Mouse (Mus musculus) embryonic facial prominence, embryonic 10.5 days (tissue): Measurements from ENCODE around the gene Ksr1. TPM values are rescaled to one million over a fixed set of nuclear protein-coding genes. Genes with fewer than 3 reads are reported as not detected.
A peak's percentile ranks its signal among the peaks of the same experiment; 100 is the strongest.

Experiments used
- DNase-seq: peaks from one replicate; pipeline ENCODE4 v3.0.0-alpha.2; 2017; ENCODE audit warnings: low spot score
- H3K27ac ChIP-seq: fragments of 300-500 bp; sonication (generic); replicated peaks from 2 replicates; pipeline ENCODE4 v1.5.1; 2016; ENCODE audit warnings: mild to moderate bottlenecking
- H3K27me3 ChIP-seq: fragments of 300-500 bp; sonication (generic); replicated peaks from 2 replicates; pipeline ENCODE4 v1.6.1; 2016; ENCODE audit warnings: low read depth, mild to moderate bottlenecking; ENCODE audit not compliant: poor library complexity, severe bottlenecking
- H3K36me3 ChIP-seq: fragments of 300-500 bp; sonication (generic); replicated peaks from 2 replicates; pipeline ENCODE4 v1.6.1; 2016; ENCODE audit warnings: mild to moderate bottlenecking, moderate library complexity
- H3K4me1 ChIP-seq: fragments of 300-500 bp; sonication (generic); 2 replicates; pipeline ENCODE4 v1.6.1; 2016
- H3K4me3 ChIP-seq: fragments of 300-500 bp; sonication (generic); 2 replicates; pipeline ENCODE4 v1.5.1; 2016; ENCODE audit warnings: mild to moderate bottlenecking, moderate library complexity
- H3K9me3 ChIP-seq: fragments of 300-500 bp; sonication (generic); 2 replicates; pipeline ENCODE4 v1.6.1; 2016; ENCODE audit warnings: mild to moderate bottlenecking
- WGBS: fragments of 180-500 bp; shearing (Covaris S2); methylation state at CpG from one replicate; pipeline ENCODE4 v1.1.7; 2016; 5-methylcytosine and 5-hydroxymethylcytosine counted together
- polyA plus RNA-seq: library from polyadenylated mRNA; unstranded; fragments of >200 nt; fragmentation: Nextera tagmentation; extraction: Ambion mirVana; gene quantifications from 2 replicates; pipeline ENCODE4 v1.2.1, GENCODE M21; 2016

Gene Ksr1
- polyA plus RNA-seq, 1 experiment from 2014 or later, result 1.5 TPM

- Histone ChIP-seq H3K36me3 (no peaks in the 10 kb centered on the region), H3K27ac (0 out of 2 replicates have a peak overlapping the region, but pooled peaks have one; percentile 19), H3K9me3 (no peaks in the 10 kb centered on the region), H3K4me1 (peaks cover 36% of the 10 kb centered on the region), H3K27me3 (no peaks in the 10 kb centered on the region), H3K4me3 (no peak overlapping the region)
- DNase-seq, result no peak
- 74% methylated on average over 11 of the region's 11 CpGs for WGBS
Measured at GRCm38 (mm10) chr11:79083018-79083441, 63.2 kb downstream of the Ksr1 start.

- no peak for DNase-seq
- Histone ChIP-seq H3K4me3 (no peak overlapping the region), H3K27me3 (no peaks in the 10 kb centered on the region), H3K4me1 (peaks cover 32% of the 10 kb centered on the region), H3K36me3 (no peaks in the 10 kb centered on the region), H3K9me3 (no peaks in the 10 kb centered on the region), H3K27ac (peak overlapping the region; percentile 24)
- WGBS, result 74% methylated on average over 16 of the region's 16 CpGs
Measured at GRCm38 (mm10) chr11:79080965-79081891, 65.0 kb downstream of the Ksr1 start.

GRCm38 (mm10) chr11:79080081-79080480 is 66.1 kb downstream of the Ksr1 start:
- WGBS, result 88% methylated on average over 6 of the region's 6 CpGs
- no peaks in the 10 kb centered on the region for H3K9me3 ChIP-seq

GRCm38 (mm10) chr11:79076484-79076883 is 69.7 kb downstream of the Ksr1 start:
- 84% methylated on average over 12 of the region's 12 CpGs for WGBS
- peaks cover 27% of the 10 kb centered on the region for H3K4me1 ChIP-seq
- no peaks in the 10 kb centered on the region for H3K27me3 ChIP-seq
- no peak overlapping the region for H3K4me3 ChIP-seq
- H3K27ac ChIP-seq, result 0 out of 2 replicates have a peak overlapping the region, but pooled peaks have one; percentile 4
- no peak for DNase-seq
- H3K36me3 ChIP-seq, result 0 out of 2 replicates have a peak, but pooled peaks cover 11% of the 10 kb centered on the region
- H3K9me3 ChIP-seq, result no peaks in the 10 kb centered on the region

More at GRCm38 (mm10) chr11:79080081-79080480, 66.1 kb downstream of the Ksr1 start:
- H3K36me3 ChIP-seq, result no peaks in the 10 kb centered on the region
- no peak for DNase-seq
- H3K4me1 ChIP-seq, result peaks cover 41% of the 10 kb centered on the region
- H3K27me3 ChIP-seq, result no peaks in the 10 kb centered on the region
- H3K27ac ChIP-seq, result no peak overlapping the region
- no peak overlapping the region for H3K4me3 ChIP-seq

GRCm38 (mm10) chr11:79075044-79075443 is 71.2 kb downstream of the Ksr1 start:
- no peaks in the 10 kb centered on the region for H3K27me3 ChIP-seq
- peaks cover 25% of the 10 kb centered on the region for H3K4me1 ChIP-seq
- WGBS, result 70% methylated on average over 3 of the region's 3 CpGs
- H3K27ac ChIP-seq, result no peak overlapping the region
- no peak overlapping the region for H3K4me3 ChIP-seq
- 0 out of 2 replicates have a peak, but pooled peaks cover 11% of the 10 kb centered on the region for H3K36me3 ChIP-seq
- H3K9me3 ChIP-seq, result no peaks in the 10 kb centered on the region
- DNase-seq, result no peak

GRCm38 (mm10) chr11:79074611-79075010 is 71.6 kb downstream of the Ksr1 start:
- DNase-seq, result no peak
- H3K9me3 ChIP-seq, result no peaks in the 10 kb centered on the region
- H3K4me3 ChIP-seq, result no peak overlapping the region
- 0 out of 2 replicates have a peak, but pooled peaks cover 11% of the 10 kb centered on the region for H3K36me3 ChIP-seq
- H3K4me1 ChIP-seq, result peaks cover 29% of the 10 kb centered on the region
- WGBS, result 91% methylated on average over 3 of the region's 3 CpGs
- no peak overlapping the region for H3K27ac ChIP-seq
- H3K27me3 ChIP-seq, result no peaks in the 10 kb centered on the region

- 93% methylated on average over 4 of the region's 4 CpGs for WGBS
- Histone ChIP-seq H3K27ac (no peak overlapping the region), H3K4me3 (no peak overlapping the region), H3K27me3 (no peaks in the 10 kb centered on the region), H3K9me3 (no peaks in the 10 kb centered on the region), H3K4me1 (peaks cover 35% of the 10 kb centered on the region), H3K36me3 (0 out of 2 replicates have a peak, but pooled peaks cover 11% of the 10 kb centered on the region)
- no peak for DNase-seq
Measured at GRCm38 (mm10) chr11:79073583-79073982, 72.6 kb downstream of the Ksr1 start.

GRCm38 (mm10) chr11:79072108-79072507 is 74.1 kb downstream of the Ksr1 start:
- H3K4me1 ChIP-seq, result peaks cover 35% of the 10 kb centered on the region
- H3K27me3 ChIP-seq, result no peaks in the 10 kb centered on the region
- H3K27ac ChIP-seq, result 0 out of 2 replicates have a peak overlapping the region, but pooled peaks have one; percentile 46
- 0 out of 2 replicates have a peak, but pooled peaks cover 11% of the 10 kb centered on the region for H3K36me3 ChIP-seq
- DNase-seq, result no peak
- H3K9me3 ChIP-seq, result no peaks in the 10 kb centered on the region
- 92% methylated on average over 8 of the region's 8 CpGs for WGBS
- no peak overlapping the region for H3K4me3 ChIP-seq

- 83% methylated on average over 7 of the region's 7 CpGs for WGBS
- H3K9me3 ChIP-seq, result no peaks in the 10 kb centered on the region
- H3K4me3 ChIP-seq, result no peak overlapping the region
- H3K27me3 ChIP-seq, result no peaks in the 10 kb centered on the region
- peaks cover 33% of the 10 kb centered on the region for H3K4me1 ChIP-seq
- peak overlapping the region; percentile 71 for H3K27ac ChIP-seq
- 0 out of 2 replicates have a peak, but pooled peaks cover 11% of the 10 kb centered on the region for H3K36me3 ChIP-seq
- DNase-seq, result no peak
Measured at GRCm38 (mm10) chr11:79071082-79071972, 74.9 kb downstream of the Ksr1 start.

- no peak for DNase-seq
- Histone ChIP-seq H3K36me3 (0 out of 2 replicates have a peak, but pooled peaks cover 11% of the 10 kb centered on the region), H3K9me3 (no peaks in the 10 kb centered on the region), H3K27ac (peak overlapping the region; percentile 71), H3K4me1 (peaks cover 31% of the 10 kb centered on the region), H3K27me3 (no peaks in the 10 kb centered on the region), H3K4me3 (no peak overlapping the region)
- 71% methylated on average over 10 of the region's 10 CpGs for WGBS
Measured at GRCm38 (mm10) chr11:79069453-79070153, 76.6 kb downstream of the Ksr1 start.

GRCm38 (mm10) chr11:79067172-79067571 is 79.0 kb downstream of the Ksr1 start:
- 88% methylated on average over 4 of the region's 4 CpGs for WGBS
- Histone ChIP-seq H3K4me1 (peaks cover 39% of the 10 kb centered on the region), H3K4me3 (no peak overlapping the region), H3K9me3 (no peaks in the 10 kb centered on the region), H3K36me3 (no peaks in the 10 kb centered on the region), H3K27me3 (no peaks in the 10 kb centered on the region), H3K27ac (no peak overlapping the region)
- DNase-seq, result no peak

- Histone ChIP-seq H3K4me1 (peaks cover 38% of the 10 kb centered on the region), H3K36me3 (no peaks in the 10 kb centered on the region), H3K4me3 (no peak overlapping the region), H3K27ac (no peak overlapping the region), H3K9me3 (no peaks in the 10 kb centered on the region), H3K27me3 (no peaks in the 10 kb centered on the region)
- WGBS, result 92% methylated on average over 2 of the region's 2 CpGs
- DNase-seq, result no peak
Measured at GRCm38 (mm10) chr11:79066191-79066530, 80.0 kb downstream of the Ksr1 start.
